Mouse (Mus musculus): ENCODE results near the gene Shmt1. TPM values are rescaled to one million over a fixed set of nuclear protein-coding genes. Genes with fewer than 3 reads are reported as not detected.

Gene Shmt1
- polyA plus RNA-seq, 1 experiment from 2014 or later, result 19.2 TPM

DNA sequence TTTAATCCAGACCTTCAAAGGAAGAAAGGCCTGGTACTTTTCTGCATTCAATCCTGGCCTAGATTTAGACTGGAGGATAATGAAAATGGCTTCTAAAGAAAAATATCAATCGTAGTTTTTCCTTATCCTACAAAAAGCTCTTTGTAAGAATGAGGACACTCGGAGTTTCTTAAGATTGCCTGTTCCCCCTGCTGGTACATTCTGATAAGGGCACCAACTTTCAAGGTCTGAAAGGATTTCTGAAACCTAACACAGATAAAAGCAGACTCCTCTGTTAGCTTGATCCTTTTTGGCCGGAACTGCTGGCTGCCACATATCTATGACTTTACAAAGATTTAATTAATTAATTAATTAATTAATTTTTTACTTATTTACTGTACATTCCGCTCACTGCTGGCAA is 44.5 kb downstream of the Shmt1 start:
- no peaks in the 10 kb centered on the region for H3K4me1 ChIP-seq
- no peaks in the 10 kb centered on the region for H3K9me3 ChIP-seq
- WGBS, result 83% methylated on average over 4 of the region's 4 CpGs

DNA sequence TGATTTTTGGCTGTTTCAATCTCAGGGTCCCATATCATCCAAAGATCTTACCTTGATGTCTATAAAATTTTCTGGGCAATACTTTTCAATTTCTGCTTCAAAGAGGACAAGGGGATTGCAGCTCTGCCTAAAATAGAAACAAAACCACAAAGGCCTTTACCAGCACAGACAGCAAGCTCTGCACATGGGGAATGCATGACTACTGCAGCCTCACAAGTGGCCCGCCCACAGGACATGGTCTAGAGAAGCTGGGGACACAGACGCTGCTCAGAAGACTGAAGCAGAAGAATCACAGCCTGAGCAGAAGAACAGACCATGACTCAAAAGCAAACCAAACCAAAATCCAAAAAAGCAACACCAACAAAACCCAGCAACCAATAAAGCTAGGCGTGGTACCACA is 49.8 kb downstream of the Shmt1 start:
- ATAC-seq (replicated peaks), result no peak
- no peak overlapping the region for H3K9ac ChIP-seq (replicated peaks)
- H3K36me3 ChIP-seq, result peaks cover 43% of the 10 kb centered on the region
- no peak overlapping the region for H3K4me2 ChIP-seq (replicated peaks)
- WGBS, result 88% methylated on average over 3 of the region's 3 CpGs
- H3K27me3 ChIP-seq, result no peaks in the 10 kb centered on the region
- no peak overlapping the region for H3K27ac ChIP-seq (replicated peaks)
- H3K9me3 ChIP-seq, result no peaks in the 10 kb centered on the region
- H3K4me3 ChIP-seq, result no peak overlapping the region
- H3K4me1 ChIP-seq, result no peaks in the 10 kb centered on the region

More for the DNA sequence above, 44.5 kb downstream of the Shmt1 start:
- Histone ChIP-seq H3K9ac (replicated peaks) (no peak overlapping the region), H3K27me3 (no peaks in the 10 kb centered on the region), H3K4me3 (no peak overlapping the region), H3K4me2 (replicated peaks) (no peak overlapping the region), H3K27ac (replicated peaks) (no peak overlapping the region), H3K36me3 (0 out of 2 replicates have a peak, but pooled peaks cover 7% of the 10 kb centered on the region)
- no peak for ATAC-seq (replicated peaks)

DNA sequence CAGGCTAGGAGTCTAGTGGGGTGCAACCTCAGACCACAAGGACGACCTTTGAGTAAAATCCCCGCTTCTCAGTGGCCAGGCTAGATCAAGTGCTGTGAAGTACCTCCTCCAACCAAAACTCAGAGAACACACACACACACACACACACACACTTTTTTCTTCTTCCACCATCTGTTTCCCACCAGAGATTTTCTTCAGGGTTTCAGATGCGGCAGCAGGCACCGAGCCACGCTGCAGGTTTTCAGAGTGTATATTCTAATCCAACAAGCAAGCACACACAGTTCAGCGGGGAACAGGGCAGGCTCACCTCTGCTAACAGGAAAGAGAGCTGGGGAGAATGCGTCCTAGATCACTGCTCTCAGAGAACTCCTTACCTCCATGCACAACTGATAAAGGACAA is 55.9 kb downstream of the Shmt1 start:
- no peak overlapping the region for H3K27ac ChIP-seq (replicated peaks)
- H3K36me3 ChIP-seq, result peaks cover 71% of the 10 kb centered on the region
- no peak for ATAC-seq (replicated peaks)
- H3K4me2 ChIP-seq (replicated peaks), result no peak overlapping the region
- H3K9ac ChIP-seq (replicated peaks), result no peak overlapping the region
- H3K9me3 ChIP-seq, result no peaks in the 10 kb centered on the region
- no peaks in the 10 kb centered on the region for H3K4me1 ChIP-seq
- no peak overlapping the region for H3K4me3 ChIP-seq
- 96% methylated on average over 7 of the region's 7 CpGs for WGBS
- H3K27me3 ChIP-seq, result no peaks in the 10 kb centered on the region

DNA sequence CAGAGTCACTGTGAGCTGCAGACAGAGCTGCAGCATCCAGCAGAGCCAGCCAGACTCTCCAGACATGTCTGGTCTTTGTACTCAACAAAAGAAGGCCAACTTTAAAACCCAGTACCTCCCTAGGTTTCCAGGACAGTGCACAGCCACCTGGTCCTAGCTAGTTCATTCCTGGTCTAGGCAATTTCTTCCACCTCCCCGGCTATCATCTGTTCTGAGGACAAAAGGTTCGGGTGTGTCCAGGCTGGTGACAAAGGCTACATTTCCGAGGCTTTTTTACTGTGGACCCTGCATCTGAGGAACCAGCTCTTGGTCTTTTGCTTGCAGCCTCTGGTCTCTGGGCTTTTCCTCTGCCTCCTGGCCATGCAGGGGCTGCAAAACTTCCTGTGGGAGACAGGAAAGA is 71.2 kb downstream of the Shmt1 start:
- 76% methylated on average over 3 of the region's 3 CpGs for WGBS
- no peak overlapping the region for H3K27ac ChIP-seq (replicated peaks)
- no peak overlapping the region for H3K9ac ChIP-seq (replicated peaks)
- ATAC-seq (replicated peaks), result no peak
- no peak overlapping the region for H3K4me2 ChIP-seq (replicated peaks)
- H3K4me3 ChIP-seq, result no peak overlapping the region
- H3K9me3 ChIP-seq, result no peaks in the 10 kb centered on the region
- no peaks in the 10 kb centered on the region for H3K27me3 ChIP-seq
- H3K36me3 ChIP-seq, result peaks cover 47% of the 10 kb centered on the region
- H3K4me1 ChIP-seq, result no peaks in the 10 kb centered on the region

Other genes starting within 250 kb of the Shmt1 start
- 81.5 and 81.8 TPM in 2 replicates for gene Llgl1, start 112.0 kb downstream of the Shmt1 start, polyA plus RNA-seq (2015; fragmentation: Nextera tagmentation; extraction: Ambion mirVana)
- gene Flii, start 84.5 kb downstream of the Shmt1 start, polyA plus RNA-seq (2015; fragmentation: Nextera tagmentation; extraction: Ambion mirVana), result 72.5 and 73.0 TPM in 2 replicates
- gene Mief2, start 83.3 kb downstream of the Shmt1 start, polyA plus RNA-seq (2015; fragmentation: Nextera tagmentation; extraction: Ambion mirVana), result 21.8 and 25.2 TPM in 2 replicates
- 10.0 and 11.5 TPM in 2 replicates for gene Top3a, start 34.4 kb downstream of the Shmt1 start, polyA plus RNA-seq (2015; fragmentation: Nextera tagmentation; extraction: Ambion mirVana)
- 6.5 and 6.7 TPM in 2 replicates for gene Smcr8, start 34.2 kb downstream of the Shmt1 start, polyA plus RNA-seq (2015; fragmentation: Nextera tagmentation; extraction: Ambion mirVana)
- gene Dhrs7b, start 18.9 kb upstream of the Shmt1 start, polyA plus RNA-seq (2015; fragmentation: Nextera tagmentation; extraction: Ambion mirVana), result 31.0 and 32.3 TPM in 2 replicates
- gene Tmem11, start 67.6 kb upstream of the Shmt1 start, polyA plus RNA-seq (2015; fragmentation: Nextera tagmentation; extraction: Ambion mirVana), result 54.6 and 60.8 TPM in 2 replicates
- 34.5 and 38.0 TPM in 2 replicates for gene Natd1, start 103.0 kb upstream of the Shmt1 start, polyA plus RNA-seq (2015; fragmentation: Nextera tagmentation; extraction: Ambion mirVana)
- 31.6 and 32.0 TPM in 2 replicates for gene Map2k3, start 120.3 kb upstream of the Shmt1 start, polyA plus RNA-seq (2015; fragmentation: Nextera tagmentation; extraction: Ambion mirVana)
- 1.6 TPM in 2 replicates for gene Kcnj12, start 210.8 kb upstream of the Shmt1 start, polyA plus RNA-seq (2015; fragmentation: Nextera tagmentation; extraction: Ambion mirVana)